Mouse (Mus musculus) intestine, embryonic 15.5 days (tissue): ENCODE data around the gene Slc25a31. TPM values are rescaled to one million over a fixed set of nuclear protein-coding genes. Genes with fewer than 3 reads are reported as not detected.
A peak's percentile ranks its signal among the peaks of the same experiment; 100 is the strongest.

Source experiments
- ATAC-seq: fragments of 200-750 bp; cut with Nextera tagmentation; 2 replicates; pipeline ENCODE4 v1.8.0; 2017; ENCODE audit warnings: moderate TSS enrichment, moderate library complexity
- H3K27ac ChIP-seq: fragments of 300-500 bp; sonication (generic); 2 replicates; pipeline ENCODE4 v1.5.1; 2015; ENCODE audit warnings: mild to moderate bottlenecking, inconsistent platforms
- H3K27me3 ChIP-seq: fragments of 300-500 bp; sonication (generic); replicated peaks from 2 replicates; pipeline ENCODE4 v1.6.1; 2015; ENCODE audit warnings: inconsistent platforms
- H3K36me3 ChIP-seq: fragments of 300-500 bp; sonication (generic); 2 replicates; pipeline ENCODE4 v1.6.1; 2015; ENCODE audit warnings: inconsistent platforms
- H3K4me1 ChIP-seq: fragments of 300-500 bp; sonication (generic); replicated peaks from 2 replicates; pipeline ENCODE4 v1.6.1; 2015; ENCODE audit warnings: inconsistent platforms
- H3K4me2 ChIP-seq: fragments of 300-500 bp; sonication (generic); replicated peaks from 2 replicates; pipeline ENCODE4 v1.6.1; 2015; ENCODE audit warnings: mild to moderate bottlenecking, inconsistent platforms
- H3K4me3 ChIP-seq: fragments of 300-500 bp; sonication (generic); replicated peaks from 2 replicates; pipeline ENCODE4 v1.5.1; 2015; ENCODE audit warnings: inconsistent platforms
- H3K9ac ChIP-seq: fragments of 300-500 bp; sonication (generic); 2 replicates; pipeline ENCODE4 v1.6.1; 2015; ENCODE audit warnings: inconsistent platforms
- H3K9me3 ChIP-seq: fragments of 300-500 bp; sonication (generic); 2 replicates; pipeline ENCODE4 v1.6.1; 2016; ENCODE audit warnings: inconsistent platforms
- WGBS: fragments of 180-500 bp; shearing (Covaris S2); methylation state at CpG from one replicate; pipeline ENCODE4 v1.1.7; 2015; 5-methylcytosine and 5-hydroxymethylcytosine counted together
- polyA plus RNA-seq: library from polyadenylated mRNA; unstranded; fragments of >200 nt; fragmentation: Nextera tagmentation; extraction: Ambion mirVana; gene quantifications from 2 replicates; pipeline ENCODE4 v1.2.1, GENCODE M21; 2015

Gene Slc25a31
- polyA plus RNA-seq, 1 experiment from 2014 or later, result 0.15 TPM

GRCm38 (mm10) chr3:40686836-40687235, 21.8 kb upstream of the Slc25a31 start:
- 56% methylated on average over 9 of the region's 9 CpGs for WGBS
- no peak overlapping the region for H3K4me3 ChIP-seq
- no peaks in the 10 kb centered on the region; the same call in 1 of the 2 replicates for H3K4me1 ChIP-seq
- no peak for ATAC-seq
- no peak overlapping the region for H3K9ac ChIP-seq
- H3K9me3 ChIP-seq, result no peaks in the 10 kb centered on the region
- no peak overlapping the region for H3K4me2 ChIP-seq
- no peaks in the 10 kb centered on the region for H3K27me3 ChIP-seq
- H3K36me3 ChIP-seq, result no peaks in the 10 kb centered on the region
- no peak overlapping the region for H3K27ac ChIP-seq

GRCm38 (mm10) chr3:40687588-40687987, 21.1 kb upstream of the Slc25a31 start:
- Histone ChIP-seq H3K4me3 (no peak overlapping the region), H3K27me3 (no peaks in the 10 kb centered on the region), H3K4me1 (no peaks in the 10 kb centered on the region; the same call in 1 of the 2 replicates), H3K9me3 (no peaks in the 10 kb centered on the region), H3K4me2 (no peak overlapping the region), H3K36me3 (no peaks in the 10 kb centered on the region), H3K27ac (no peak overlapping the region), H3K9ac (no peak overlapping the region)
- ATAC-seq, result no peak
- WGBS, result 81% methylated on average over 3 of the region's 3 CpGs

GRCm38 (mm10) chr3:40691566-40691965, 17.1 kb upstream of the Slc25a31 start:
- Histone ChIP-seq H3K9me3 (no peaks in the 10 kb centered on the region), H3K27ac (no peak overlapping the region), H3K4me2 (no peak overlapping the region), H3K36me3 (no peaks in the 10 kb centered on the region), H3K27me3 (no peaks in the 10 kb centered on the region), H3K4me1 (0 out of 2 replicates have a peak, but pooled peaks cover 3% of the 10 kb centered on the region), H3K9ac (no peak overlapping the region), H3K4me3 (no peak overlapping the region)
- WGBS, result 74% methylated on average over 6 of the region's 6 CpGs
- ATAC-seq, result no peak

GRCm38 (mm10) chr3:40693435-40693834, 15.2 kb upstream of the Slc25a31 start:
- no peaks in the 10 kb centered on the region for H3K27me3 ChIP-seq
- H3K4me3 ChIP-seq, result no peak overlapping the region
- no peaks in the 10 kb centered on the region for H3K9me3 ChIP-seq
- H3K27ac ChIP-seq, result no peak overlapping the region
- 75% methylated on average over 10 of the region's 10 CpGs for WGBS
- ATAC-seq, result no peak
- H3K36me3 ChIP-seq, result no peaks in the 10 kb centered on the region
- H3K4me1 ChIP-seq, result 0 out of 2 replicates have a peak, but pooled peaks cover 3% of the 10 kb centered on the region
- no peak overlapping the region for H3K4me2 ChIP-seq
- no peak overlapping the region for H3K9ac ChIP-seq

GRCm38 (mm10) chr3:40693960-40694359, 14.7 kb upstream of the Slc25a31 start:
- WGBS, result 72% methylated on average over 7 of the region's 7 CpGs
- H3K4me3 ChIP-seq, result no peak overlapping the region
- no peaks in the 10 kb centered on the region for H3K27me3 ChIP-seq
- no peaks in the 10 kb centered on the region for H3K36me3 ChIP-seq
- H3K9ac ChIP-seq, result no peak overlapping the region
- no peaks in the 10 kb centered on the region for H3K9me3 ChIP-seq
- H3K4me2 ChIP-seq, result no peak overlapping the region
- no peak for ATAC-seq
- H3K27ac ChIP-seq, result no peak overlapping the region
- H3K4me1 ChIP-seq, result 0 out of 2 replicates have a peak, but pooled peaks cover 3% of the 10 kb centered on the region

- Histone ChIP-seq H3K36me3 (no peaks in the 10 kb centered on the region), H3K27me3 (no peaks in the 10 kb centered on the region), H3K9me3 (no peaks in the 10 kb centered on the region), H3K4me3 (no peak overlapping the region), H3K4me2 (no peak overlapping the region), H3K9ac (no peak overlapping the region), H3K27ac (no peak overlapping the region), H3K4me1 (0 out of 2 replicates have a peak, but pooled peaks cover 3% of the 10 kb centered on the region)
- WGBS, result 32% methylated on average over 2 of the region's 2 CpGs
- peak; percentile 49 for ATAC-seq
Observed at GRCm38 (mm10) chr3:40694438-40694837, 14.2 kb upstream of the Slc25a31 start.

GRCm38 (mm10) chr3:40695162-40695561, 13.5 kb upstream of the Slc25a31 start:
- Histone ChIP-seq H3K9me3 (no peaks in the 10 kb centered on the region), H3K4me3 (no peak overlapping the region), H3K27me3 (no peaks in the 10 kb centered on the region), H3K27ac (no peak overlapping the region), H3K4me2 (no peak overlapping the region), H3K4me1 (0 out of 2 replicates have a peak, but pooled peaks cover 3% of the 10 kb centered on the region), H3K36me3 (no peaks in the 10 kb centered on the region), H3K9ac (no peak overlapping the region)
- no peak for ATAC-seq
- WGBS, result 92% methylated on average over 2 of the region's 2 CpGs

GRCm38 (mm10) chr3:40698834-40699233, 9.8 kb upstream of the Slc25a31 start:
- Histone ChIP-seq H3K27ac (no peak overlapping the region), H3K27me3 (no peaks in the 10 kb centered on the region)
- 73% methylated on average over 3 of the region's 3 CpGs for WGBS

GRCm38 (mm10) chr3:40704816-40705430, 3.7 kb upstream of the Slc25a31 start:
- 72% methylated on average over 5 of the region's 5 CpGs for WGBS
- no peak for ATAC-seq

More at GRCm38 (mm10) chr3:40698834-40699233, 9.8 kb upstream of the Slc25a31 start:
- H3K9ac ChIP-seq, result no peak overlapping the region
- H3K9me3 ChIP-seq, result no peaks in the 10 kb centered on the region
- H3K4me3 ChIP-seq, result no peak overlapping the region
- 0 out of 2 replicates have a peak, but pooled peaks cover 3% of the 10 kb centered on the region for H3K4me1 ChIP-seq
- H3K36me3 ChIP-seq, result no peaks in the 10 kb centered on the region
- no peak for ATAC-seq
- no peak overlapping the region for H3K4me2 ChIP-seq

GRCm38 (mm10) chr3:40716056-40716455, 7.4 kb downstream of the Slc25a31 start:
- WGBS, result 25% methylated on average over 1 of the region's 1 CpGs
- H3K9ac ChIP-seq, result no peak overlapping the region
- peak; percentile 65 for ATAC-seq

More at GRCm38 (mm10) chr3:40704816-40705430, 3.7 kb upstream of the Slc25a31 start:
- Histone ChIP-seq H3K4me1 (no peaks in the 10 kb centered on the region), H3K9me3 (no peaks in the 10 kb centered on the region), H3K4me2 (no peak overlapping the region), H3K9ac (no peak overlapping the region), H3K36me3 (no peaks in the 10 kb centered on the region), H3K27ac (no peak overlapping the region), H3K27me3 (no peaks in the 10 kb centered on the region), H3K4me3 (no peak overlapping the region)

GRCm38 (mm10) chr3:40719022-40719421, 10.4 kb downstream of the Slc25a31 start:
- H3K27ac ChIP-seq, result no peak overlapping the region
- H3K9ac ChIP-seq, result no peak overlapping the region
- 68% methylated on average over 3 of the region's 3 CpGs for WGBS
- no peaks in the 10 kb centered on the region for H3K36me3 ChIP-seq
- H3K4me1 ChIP-seq, result no peaks in the 10 kb centered on the region
- H3K4me2 ChIP-seq, result no peak overlapping the region
- no peak overlapping the region for H3K4me3 ChIP-seq
- H3K9me3 ChIP-seq, result no peaks in the 10 kb centered on the region
- H3K27me3 ChIP-seq, result no peaks in the 10 kb centered on the region
- ATAC-seq, result no peak

More at GRCm38 (mm10) chr3:40716056-40716455, 7.4 kb downstream of the Slc25a31 start:
- H3K27me3 ChIP-seq, result no peaks in the 10 kb centered on the region
- H3K4me2 ChIP-seq, result no peak overlapping the region
- no peaks in the 10 kb centered on the region for H3K9me3 ChIP-seq
- H3K4me1 ChIP-seq, result no peaks in the 10 kb centered on the region
- no peak overlapping the region for H3K4me3 ChIP-seq
- no peak overlapping the region for H3K27ac ChIP-seq
- H3K36me3 ChIP-seq, result no peaks in the 10 kb centered on the region

- 64% methylated on average over 6 of the region's 6 CpGs for WGBS
- no peak overlapping the region for H3K4me2 ChIP-seq
- no peaks in the 10 kb centered on the region for H3K9me3 ChIP-seq
- no peak overlapping the region for H3K27ac ChIP-seq
- no peak for ATAC-seq
- no peaks in the 10 kb centered on the region for H3K27me3 ChIP-seq
- H3K4me3 ChIP-seq, result no peak overlapping the region
- no peaks in the 10 kb centered on the region for H3K36me3 ChIP-seq
- H3K9ac ChIP-seq, result no peak overlapping the region
- H3K4me1 ChIP-seq, result no peaks in the 10 kb centered on the region
Observed at GRCm38 (mm10) chr3:40738381-40738912, 29.8 kb downstream of the Slc25a31 start.
